Mouse (Mus musculus): Measurements from ENCODE around the gene Ripply1.
"Not testable (repeated sequence)": the region's sequence is repeated elsewhere in the genome, so short reads cannot be mapped to it uniquely, and the experiment has no call there.

Ripply1 gene

DNA sequence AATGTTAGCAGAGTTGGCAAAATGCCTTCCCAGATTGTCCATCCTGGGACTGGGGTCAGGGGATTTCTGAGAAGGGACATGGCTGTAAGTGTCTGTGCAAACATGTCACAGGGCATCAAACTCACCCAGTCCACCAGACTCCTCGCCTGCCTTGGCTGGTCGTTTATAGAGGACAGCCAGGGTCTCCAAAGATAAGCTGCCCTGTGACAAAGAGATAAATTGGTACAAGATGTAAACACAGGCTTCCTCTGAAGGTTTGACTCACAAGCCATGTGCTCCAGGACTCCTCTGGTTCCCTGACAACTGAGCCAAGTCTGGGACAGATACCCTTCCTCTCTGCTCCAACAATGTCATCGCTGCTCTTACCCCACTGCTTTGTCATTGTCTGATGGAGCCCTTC lies 1.2 kb downstream of the Ripply1 start:
- in situ Hi-C loops (cut with MboI, MseI) = no loop called here

DNA sequence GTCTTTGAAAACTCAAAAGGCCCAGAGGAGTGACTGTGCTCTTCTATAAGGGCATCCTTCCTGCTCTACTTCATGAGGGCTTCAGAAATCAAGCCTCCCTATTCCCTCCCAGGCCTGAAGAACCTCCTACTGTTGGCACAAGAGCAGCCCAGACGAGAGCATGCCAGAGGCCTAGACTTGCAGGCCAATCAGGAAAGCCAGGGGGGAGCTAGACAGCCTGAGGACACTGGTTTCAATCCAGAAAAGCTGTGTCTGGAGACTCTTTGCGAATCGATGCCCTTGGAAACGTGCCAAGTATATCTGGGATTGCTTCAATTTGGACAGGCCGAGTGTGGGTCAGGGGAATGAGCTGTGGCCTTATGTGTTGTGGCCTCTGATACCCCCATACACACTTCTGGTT lies 2.8 kb downstream of the Ripply1 start:
- in situ Hi-C loops (cut with MboI, MseI) = loop anchor here (5.0 kb wide), 1 partner anchor 53 kb away; no protein-coding TSS in a partner anchor

DNA sequence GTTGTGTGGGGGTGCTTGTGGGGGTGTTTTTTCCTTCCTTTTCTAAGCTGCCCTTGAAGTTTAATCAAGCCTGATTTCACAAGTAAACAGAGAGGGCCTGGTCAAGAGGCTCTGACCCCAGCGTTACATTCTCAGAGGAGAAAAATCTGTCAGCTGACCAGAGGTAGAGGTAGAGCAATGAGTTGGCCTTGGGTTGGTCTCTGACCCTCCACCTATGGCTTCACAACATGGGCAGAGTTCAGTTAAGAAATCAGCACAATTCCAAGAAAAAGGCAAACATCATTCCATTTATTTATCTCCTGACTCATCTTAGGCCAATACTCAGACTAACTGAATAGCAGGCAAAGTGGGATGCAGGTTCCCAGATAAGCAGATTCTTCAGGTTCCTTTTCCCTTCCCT lies 3.3 kb downstream of the Ripply1 start:
- in situ Hi-C loops (cut with MboI, MseI) = loop anchor here (5.0 kb wide), 1 partner anchor 53 kb away; no protein-coding TSS in a partner anchor

DNA sequence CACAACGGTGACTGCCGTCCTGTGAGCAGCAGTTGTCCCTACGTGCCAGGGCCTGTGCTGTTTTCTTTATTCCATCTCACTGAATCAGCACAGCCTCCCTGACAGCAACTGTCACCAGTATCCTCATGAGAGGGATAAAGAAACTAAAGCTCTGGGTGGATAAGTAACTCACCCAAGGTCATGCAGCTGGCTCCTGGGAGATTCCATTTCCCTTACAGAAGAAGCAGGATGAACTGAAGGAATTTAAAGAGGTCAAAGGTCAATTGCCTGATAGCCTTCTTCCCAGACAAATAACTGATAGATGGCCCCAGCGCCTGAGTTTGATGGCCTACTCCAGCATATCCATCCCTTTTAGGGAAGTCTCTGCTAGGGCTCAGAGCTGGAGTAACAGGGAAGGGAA lies 4.8 kb downstream of the Ripply1 start:
- in situ Hi-C loops (cut with MboI, MseI) = loop anchor here (5.0 kb wide), 1 partner anchor 55 kb away; no protein-coding TSS in a partner anchor

DNA sequence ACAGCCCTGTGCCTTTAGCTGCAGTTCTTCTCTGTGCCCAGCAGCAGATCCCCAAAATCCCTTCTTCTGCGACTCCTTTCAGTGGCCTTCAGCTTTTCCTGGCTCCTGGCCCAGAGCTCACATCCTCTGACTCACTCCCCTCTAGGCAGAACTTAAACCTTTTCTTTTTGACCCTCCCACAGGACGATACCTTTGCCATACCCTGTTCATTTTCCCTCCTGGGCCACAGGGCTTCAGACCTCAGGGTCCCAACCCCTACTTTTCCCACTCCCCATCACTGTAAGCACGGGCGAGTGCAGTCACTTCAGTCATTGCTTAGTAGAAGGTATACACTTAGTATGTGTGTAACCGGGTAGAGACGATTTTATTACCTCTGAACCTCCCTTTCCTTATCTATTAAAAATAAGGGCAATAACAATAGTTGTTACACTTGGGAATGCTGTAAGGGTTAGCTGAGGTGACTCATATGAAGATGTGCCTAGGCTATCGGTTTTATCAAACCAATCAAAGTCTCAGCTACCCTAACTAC lies 7.0 kb downstream of the Ripply1 start:
- in situ Hi-C loops (cut with MboI, MseI) = loop anchor here (5.0 kb wide), 1 partner anchor 57 kb away; no protein-coding TSS in a partner anchor

DNA sequence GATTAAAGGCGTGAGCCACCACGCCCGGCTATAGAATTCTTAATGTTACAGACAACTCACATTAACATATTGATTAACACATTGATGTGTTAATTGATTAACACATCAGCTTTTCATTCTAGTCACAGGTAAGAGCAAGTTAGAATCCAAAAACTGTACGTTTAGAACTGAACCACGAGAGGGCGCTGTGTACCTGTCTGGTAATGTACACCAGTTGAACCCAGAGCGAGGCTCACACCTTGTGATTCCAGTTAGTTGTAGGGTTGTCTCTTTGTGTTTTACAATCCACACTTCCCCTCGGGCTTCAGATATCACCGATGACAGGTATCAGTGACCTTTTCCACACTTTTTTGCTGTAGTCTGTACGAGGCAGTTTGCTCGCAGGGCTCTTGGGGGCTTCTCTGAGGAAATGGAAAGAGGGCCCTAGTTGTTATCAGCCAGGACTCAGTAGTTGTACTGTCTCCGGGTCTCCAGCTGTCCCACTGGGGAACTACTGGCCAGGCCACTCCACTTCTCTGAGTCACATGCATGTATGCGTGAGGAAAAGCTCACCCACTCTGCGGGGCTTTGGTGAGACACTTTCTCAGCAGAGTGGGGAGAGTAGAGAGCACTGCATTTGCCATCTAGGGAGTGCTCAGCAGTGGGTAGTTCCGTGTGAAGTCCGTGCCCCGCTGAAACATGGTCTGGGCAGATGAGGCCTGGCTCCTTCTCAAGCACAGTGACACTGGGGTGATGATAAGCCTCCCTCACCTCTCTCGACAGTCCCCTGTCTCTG lies 7.7 kb downstream of the Ripply1 start:
- in situ Hi-C loops (cut with MboI, MseI) = loop anchor here (5.0 kb wide), 1 partner anchor 58 kb away; no protein-coding TSS in a partner anchor

GRCm38 (mm10) chrX:139769975-139770637 lies 12.0 kb downstream of the Ripply1 start:
- in situ Hi-C loops (cut with MboI, MseI) = loop anchor here (10.0 kb wide), 2 partner anchors 355 to 1395 kb away; no protein-coding TSS in a partner anchor

GRCm38 (mm10) chrX:139762546-139762945 lies 19.6 kb downstream of the Ripply1 start:
- in situ Hi-C loops (cut with MboI, MseI) = loop anchor here (10.0 kb wide), 2 partner anchors 348 to 1402 kb away; no protein-coding TSS in a partner anchor

DNA sequence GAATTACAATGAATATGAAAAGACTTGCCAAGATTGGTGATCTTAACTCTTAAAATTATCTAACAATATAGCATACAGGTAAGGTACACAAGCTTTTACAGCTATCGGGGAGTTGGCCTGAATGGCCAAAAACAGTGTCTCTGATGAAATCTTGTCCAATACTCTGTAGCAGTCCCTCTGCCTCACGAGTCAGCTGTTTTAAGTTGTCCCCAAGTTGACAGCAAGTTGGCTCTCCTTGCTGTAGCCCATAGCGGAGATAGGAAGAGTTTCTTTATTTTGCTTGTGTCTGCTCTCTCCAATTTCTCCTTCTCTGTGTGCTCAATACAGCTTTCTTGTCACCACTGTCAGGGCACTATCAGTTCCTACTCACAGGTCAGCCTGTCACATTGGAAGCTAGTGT lies 23.5 kb downstream of the Ripply1 start:
- in situ Hi-C loops (cut with MboI, MseI) = not testable (repeated sequence)

DNA sequence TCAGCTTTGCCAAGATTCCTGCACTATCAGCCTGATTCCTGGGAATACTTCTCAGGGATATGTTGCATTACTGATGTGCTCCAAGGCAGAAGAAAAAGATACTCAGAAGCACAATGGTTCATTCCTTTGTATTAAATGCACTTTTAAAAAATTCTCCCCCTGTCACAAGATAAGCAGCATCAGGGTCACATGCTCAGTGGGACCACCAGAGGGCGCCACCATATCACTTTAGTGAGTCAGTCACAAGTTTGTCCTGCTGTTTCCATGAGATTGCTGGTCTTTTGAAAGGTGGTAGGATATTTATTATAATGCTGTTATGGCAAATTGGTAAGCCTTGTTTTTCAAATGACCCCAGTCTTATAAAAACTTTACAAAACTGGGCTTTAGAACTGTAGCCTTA lies 30.3 kb downstream of the Ripply1 start:
- in situ Hi-C loops (cut with MboI, MseI) = no loop called here

GRCm38 (mm10) chrX:139737066-139737465 lies 45.1 kb downstream of the Ripply1 start:
- in situ Hi-C loops (cut with MboI, MseI) = no loop called here

GRCm38 (mm10) chrX:139730541-139730940 lies 51.6 kb downstream of the Ripply1 start:
- in situ Hi-C loops (cut with MboI, MseI) = no loop called here
